Mouse (Mus musculus): ENCODE measurements around the gene Dnah17.
A peak's percentile ranks its signal among the peaks of the same experiment; 100 is the strongest.

The Dnah17 gene

GRCm38 (mm10) chr11:118018328-118018727 is 112.1 kb downstream of the Dnah17 start:
- peak in 1 of 2 experiments; percentile 45 for DNase-seq

- DNase-seq, result no peak
Observed at GRCm38 (mm10) chr11:118015381-118016145, 114.9 kb downstream of the Dnah17 start.

- DNase-seq, result no peak
Observed at GRCm38 (mm10) chr11:118014391-118014995, 115.9 kb downstream of the Dnah17 start.

GRCm38 (mm10) chr11:118013339-118013738 is 117.1 kb downstream of the Dnah17 start:
- no peak for DNase-seq

GRCm38 (mm10) chr11:118012595-118012994 is 117.8 kb downstream of the Dnah17 start:
- DNase-seq, result no peak

GRCm38 (mm10) chr11:118009865-118010571 is 120.4 kb downstream of the Dnah17 start:
- DNase-seq, result peak in 1 of 2 experiments; percentile 45

- DNase-seq, result no peak
Observed at GRCm38 (mm10) chr11:118008843-118009242, 121.6 kb downstream of the Dnah17 start.

GRCm38 (mm10) chr11:118008144-118008805 is 122.2 kb downstream of the Dnah17 start:
- no peak for DNase-seq

- DNase-seq, result peak in 1 of 2 experiments; percentile 44
Observed at GRCm38 (mm10) chr11:118007460-118008143, 122.8 kb downstream of the Dnah17 start.

GRCm38 (mm10) chr11:118004217-118004616 is 126.2 kb downstream of the Dnah17 start:
- DNase-seq, result peak; percentile 48 to 61

- DNase-seq, result peak; percentile 37 to 42
Observed at GRCm38 (mm10) chr11:118003718-118004117, 126.7 kb downstream of the Dnah17 start.

GRCm38 (mm10) chr11:118003176-118003575 is 127.3 kb downstream of the Dnah17 start:
- no peak for DNase-seq

- no peak for DNase-seq
Observed at GRCm38 (mm10) chr11:118000565-118001215, 129.7 kb downstream of the Dnah17 start.

- DNase-seq, result no peak
Observed at GRCm38 (mm10) chr11:118000083-118000482, 130.4 kb downstream of the Dnah17 start.

- DNase-seq, result no peak
Observed at GRCm38 (mm10) chr11:117999260-117999934, 131.0 kb downstream of the Dnah17 start.

GRCm38 (mm10) chr11:117998356-117998755 is 132.1 kb downstream of the Dnah17 start:
- DNase-seq, result no peak

GRCm38 (mm10) chr11:117997085-117997484 is 133.3 kb downstream of the Dnah17 start:
- no peak for DNase-seq

GRCm38 (mm10) chr11:117996066-117996465 is 134.4 kb downstream of the Dnah17 start:
- no peak for DNase-seq

- DNase-seq, result no peak
Observed at GRCm38 (mm10) chr11:117995661-117996060, 134.8 kb downstream of the Dnah17 start.

- no peak for DNase-seq
Observed at GRCm38 (mm10) chr11:117995255-117995654, 135.2 kb downstream of the Dnah17 start.

Measured in kidney, postnatal 36 days (tissue).